In genomic region chr2:53101885-53102740, GRCm38 (mm10) we compare ENCODE assay signal across 12 mouse cellular contexts.
"Had no signal": no experiment of that assay in that cellular context is flagged by ENCODE, and none has a peak within 500 bp of the region (broad histone marks: within the 10 kb centered on the region; RNA-seq: fewer than 3 reads in every experiment).

No protein-coding gene starts in this region.

- H3K4me1 ChIP-seq: kidney, embryonic 15.5 days; limb, embryonic 15.5 days; liver, embryonic 13.5 days; midbrain, embryonic 10.5 days had no signal

- H3K4me2 ChIP-seq: kidney, embryonic 15.5 days; limb, embryonic 15.5 days; liver, embryonic 13.5 days; neural tube, embryonic 15.5 days had no signal

- H3K36me3 ChIP-seq: liver, embryonic 13.5 days had no signal

- H3K4me3 ChIP-seq: kidney, embryonic 15.5 days; limb, embryonic 15.5 days; liver, embryonic 13.5 days; midbrain, embryonic 10.5 days; myocyte; neural tube, embryonic 15.5 days had no signal

- H3K27me3 ChIP-seq: kidney, embryonic 15.5 days; limb, embryonic 15.5 days; liver, embryonic 13.5 days; neural tube, embryonic 15.5 days had no signal

- H3K9me3 ChIP-seq: kidney, embryonic 15.5 days; limb, embryonic 15.5 days; liver, embryonic 13.5 days; midbrain, embryonic 10.5 days; neural tube, embryonic 15.5 days had no signal

- DNase-seq: kidney, postnatal 14 days; liver, embryonic 13.5 days; lung, adult 18-20 months; lung, postnatal 36 days; midbrain, embryonic 14.5 days; thymus, adult 18-20 months; thymus, postnatal 14 days had no signal

- H3K9ac ChIP-seq: kidney, embryonic 15.5 days; limb, embryonic 15.5 days; liver, embryonic 13.5 days; neural tube, embryonic 15.5 days had no signal

- H3K27ac ChIP-seq: kidney, embryonic 15.5 days; limb, embryonic 15.5 days; liver, embryonic 13.5 days; midbrain, embryonic 10.5 days; neural tube, embryonic 15.5 days had no signal
